1 mouse cellular context compared by ENCODE assay signal in the genomic region with DNA sequence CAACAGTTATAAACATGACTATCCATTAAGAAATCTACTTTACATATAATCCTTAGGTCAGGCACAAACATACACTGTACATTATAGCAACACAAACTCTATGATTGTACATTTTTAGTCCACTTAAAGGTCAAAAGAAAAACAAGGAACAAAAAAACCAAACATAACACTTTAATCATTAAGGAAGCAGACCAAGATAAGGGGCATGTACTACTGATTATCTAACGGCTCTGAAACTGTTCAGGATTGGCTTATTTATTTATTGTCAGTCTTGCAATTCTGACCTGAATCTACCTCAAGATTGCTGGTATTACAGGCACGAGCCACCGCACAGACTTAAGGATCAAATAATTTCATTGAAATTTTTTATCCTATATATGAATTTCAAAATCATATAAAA.
A peak's percentile ranks its signal among the peaks of the same experiment; 100 is the strongest.
TF ChIP-seq lines count a peak whose summit lies in the region.

No protein-coding gene starts in this region.

TF ChIP-seq in MEL, 35 proteins besides CTCF, POLR2A, EP300 and RAD21:
- TF ChIP-seq MYB (IDR thresholded peaks at IDR 0.05; ENCODE audit: low read depth, low read length), result peak; percentile 78
- TF ChIP-seq CHD1 (IDR thresholded peaks at IDR 0.05; ENCODE audit: low read depth, low read length), result no peak
- TF ChIP-seq KAT2A (conservative IDR thresholded peaks at IDR 0.05; ENCODE audit: low read depth, low read length), result no peak
- no peak for TF ChIP-seq E2F4 (IDR thresholded peaks at IDR 0.05; ENCODE audit: borderline replicate concordance, low read depth, low read length)
- TF ChIP-seq BHLHE40 (IDR thresholded peaks at IDR 0.05; ENCODE audit: borderline replicate concordance, low read depth, low read length), result peak; percentile 44; the same call in 1 of the 2 replicates
- TF ChIP-seq POLR2AphosphoS5 (IDR thresholded peaks at IDR 0.05; ENCODE audit: borderline replicate concordance, low read depth, low read length), result no peak
- TF ChIP-seq ZC3H11A (IDR thresholded peaks at IDR 0.05; ENCODE audit: low read depth, low read length), result no peak
- no peak for TF ChIP-seq SMC3 (IDR thresholded peaks at IDR 0.05; ENCODE audit: low read depth, low read length)
- no peak for TF ChIP-seq MAX (IDR thresholded peaks at IDR 0.05; ENCODE audit: low read length)
- TF ChIP-seq TCF12 (IDR thresholded peaks at IDR 0.05; ENCODE audit: low read depth, low read length), result peak; percentile 79
- 0 out of 2 replicates have a peak, but pooled peaks have one; percentile 24 for TF ChIP-seq ELF1 (IDR thresholded peaks at IDR 0.05; ENCODE audit: low read depth, low read length)
- peak; percentile 43; the same call in 1 of the 2 replicates for TF ChIP-seq ZNF384 (IDR thresholded peaks at IDR 0.05; ENCODE audit: low read depth, low read length)
- no peak for TF ChIP-seq HCFC1 (IDR thresholded peaks at IDR 0.05; ENCODE audit: low read depth, low read length)
- peak; percentile 87 for TF ChIP-seq GATA1 (IDR thresholded peaks at IDR 0.05; ENCODE audit: low read depth, low read length)
- no peak for TF ChIP-seq ZMIZ1 (IDR thresholded peaks at IDR 0.05; ENCODE audit: low read depth, low read length)
- TF ChIP-seq ETS1 (IDR thresholded peaks at IDR 0.05; ENCODE audit: low read depth, low read length), result peak; percentile 48; the same call in 1 of the 2 replicates
- no peak for TF ChIP-seq USF1 (IDR thresholded peaks at IDR 0.05; ENCODE audit: low read depth, low read length)
- no peak for TF ChIP-seq UBTF (IDR thresholded peaks at IDR 0.05; ENCODE audit: borderline replicate concordance, insufficient read depth, low read depth, low read length)
- no peak for TF ChIP-seq MEF2A (IDR thresholded peaks at IDR 0.05; ENCODE audit: extremely low read depth, insufficient replicate concordance, low read depth, low read length, poor library complexity, severe bottlenecking)
- TF ChIP-seq MAFK (IDR thresholded peaks at IDR 0.05; ENCODE audit: borderline replicate concordance, low read depth, low read length), result 0 out of 2 replicates have a peak, but pooled peaks have one; percentile 12
- TF ChIP-seq ZKSCAN1 (IDR thresholded peaks at IDR 0.05; ENCODE audit: low read depth, low read length), result no peak
- TF ChIP-seq GABPA (IDR thresholded peaks at IDR 0.05; ENCODE audit: low read depth, low read length), result no peak
- TF ChIP-seq TBP (IDR thresholded peaks at IDR 0.05; ENCODE audit: low read depth, low read length), result no peak
- no peak for TF ChIP-seq NRF1 (IDR thresholded peaks at IDR 0.05; ENCODE audit: insufficient read depth, low read depth, low read length, poor library complexity, severe bottlenecking)
- TF ChIP-seq RCOR1 (IDR thresholded peaks at IDR 0.05; ENCODE audit: low read depth, low read length), result 0 out of 2 replicates have a peak, but pooled peaks have one; percentile 32
- no peak for TF ChIP-seq USF2 (IDR thresholded peaks at IDR 0.05; ENCODE audit: borderline replicate concordance in 1 of 2, insufficient read depth in 1 of 2, low read depth in 1 of 2, low read length in 2 of 2)
- TF ChIP-seq MAZ (IDR thresholded peaks at IDR 0.05; ENCODE audit: low read depth, low read length), result no peak
- no peak for TF ChIP-seq MXI1 (IDR thresholded peaks at IDR 0.05; ENCODE audit: low read depth, low read length)
- no peak for TF ChIP-seq CHD2 (IDR thresholded peaks at IDR 0.05; ENCODE audit: low read length)
- TF ChIP-seq SIN3A (IDR thresholded peaks at IDR 0.05; ENCODE audit: low read length), result 0 out of 2 replicates have a peak, but pooled peaks have one; percentile 35
- TF ChIP-seq JUND (IDR thresholded peaks at IDR 0.05; ENCODE audit: low read depth, low read length), result no peak
- TF ChIP-seq POLR2AphosphoS2 (IDR thresholded peaks at IDR 0.05; ENCODE audit: low read length), result no peak
- TF ChIP-seq NELFE (IDR thresholded peaks at IDR 0.05; ENCODE audit: low read depth, low read length), result no peak
- no peak for TF ChIP-seq MYC (IDR thresholded peaks at IDR 0.05; ENCODE audit: low read depth, low read length)
- no peak for TF ChIP-seq TAL1 (IDR thresholded peaks at IDR 0.05; ENCODE audit: low read length)
